9 mouse cellular contexts compared by ENCODE assay signal in the genomic region with DNA sequence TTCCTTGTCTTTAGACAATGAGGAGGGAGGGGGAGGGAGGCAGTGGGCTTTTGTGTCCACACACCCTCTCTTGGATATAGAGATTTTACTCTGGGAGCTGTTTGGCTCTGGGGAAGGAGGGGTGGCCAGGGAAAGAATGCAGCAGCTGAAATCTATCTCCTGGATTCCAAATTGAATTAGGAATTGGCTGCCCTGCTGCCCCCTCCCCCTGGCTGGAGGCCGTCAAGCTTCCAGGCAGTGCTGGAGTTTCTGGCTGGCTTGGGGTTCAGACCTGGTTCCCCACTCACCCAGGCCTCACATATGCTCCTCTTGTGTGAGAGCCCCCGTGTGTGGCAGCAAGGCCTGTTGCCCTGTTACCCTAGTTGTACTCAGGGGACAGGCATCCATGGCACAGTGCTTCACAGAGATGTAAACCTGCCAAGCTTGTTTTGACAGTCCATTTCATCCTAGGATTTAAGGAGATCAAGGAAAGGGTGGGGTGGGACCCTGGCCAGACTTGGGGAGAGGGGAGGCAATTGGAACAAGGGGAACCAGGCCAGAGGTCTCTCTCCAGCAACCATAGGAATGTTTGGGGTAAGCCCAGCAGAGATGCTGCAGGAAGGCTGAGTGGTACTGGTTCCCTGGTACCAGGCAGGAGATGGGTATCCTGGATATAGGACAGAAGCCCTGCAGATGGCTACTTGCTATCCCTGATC. TPM values are rescaled to one million over a fixed set of nuclear protein-coding genes. Genes with fewer than 3 reads are reported as not detected.
DNase-seq lines count a peak whose midpoint lies in the region; ATAC-seq and TF ChIP-seq lines count a peak whose summit lies in the region.
"Had no signal": no experiment of that assay in that cellular context is flagged by ENCODE, and none has a peak within 500 bp of the region (broad histone marks: within the 10 kb centered on the region; RNA-seq: fewer than 3 reads in every experiment).

No protein-coding gene starts in this region.

- H3K4me1 ChIP-seq in hindbrain, embryonic 16.5 days (ENCODE audit: control insufficient read depth, insufficient read depth, low read depth, low read length) = peaks cover 45% of the 10 kb centered on the region

- H3K27ac ChIP-seq in gastrocnemius, adult 2 months = peak overlapping the region; percentile 3; the same call in 1 of the 2 replicates
- H3K27ac ChIP-seq in hindbrain, embryonic 16.5 days (ENCODE audit: low read depth, low read length) = no peak overlapping the region; the same call in 1 of the 2 replicates

- 38% methylated on average over 2 of the region's 2 CpGs for WGBS in hindbrain, embryonic 16.5 days

- intact Hi-C loops in gastrocnemius, adult 2 months (cut with DNase I) = loop anchor here (5.0 kb wide), 1 partner anchor 32 kb away; a partner anchor contains a TSS
- intact Hi-C loops in left cerebral cortex, postnatal 4 days (cut with DNase I) = no loop called here

- no peaks in the 10 kb centered on the region for H3K27me3 ChIP-seq in hindbrain, embryonic 16.5 days (replicated peaks; ENCODE audit: control insufficient read depth, insufficient read depth, low read length)

- TF ChIP-seq CTCF in gastrocnemius, adult 2 months (IDR thresholded peaks at IDR 0.05) = no peak

- H3K9ac ChIP-seq in hindbrain, embryonic 16.5 days (ENCODE audit: low read depth, low read length) = peak overlapping the region; percentile 9; the same call in 1 of the 2 replicates

- ATAC-seq in hindbrain, embryonic 16.5 days = no peak

- H3K9me3 ChIP-seq in hindbrain, embryonic 16.5 days (ENCODE audit: control insufficient read depth, low read length) = no peaks in the 10 kb centered on the region

- H3K4me3 ChIP-seq in gastrocnemius, adult 2 months = no peak overlapping the region
- H3K4me3 ChIP-seq in hindbrain, embryonic 16.5 days (ENCODE audit: low read length) = no peak overlapping the region

- peak; percentile 39 for DNase-seq in gastrocnemius, adult 2 months
- DNase-seq in gastrocnemius, adult 18-20 months (ENCODE audit: low spot score) = no peak
- peak; percentile 50 for DNase-seq in left cerebral cortex, postnatal 4 days
- DNase-seq in left cerebral cortex, adult 8-10 months (ENCODE audit: low spot score in 2 of 2) = no peak
- DNase-seq in lung, postnatal 4 days = peak; percentile 63 to 83
- no peak for DNase-seq in yolk sac, embryonic 10.5 days (ENCODE audit: low spot score)
- no peak for DNase-seq in right cerebral cortex, adult 2 months (ENCODE audit: low spot score in 2 of 2)
- DNase-seq: retina, postnatal 1 day had no signal

- peaks cover 4% of the 10 kb centered on the region; the same call in 1 of the 2 replicates for H3K36me3 ChIP-seq in hindbrain, embryonic 16.5 days (ENCODE audit: control insufficient read depth, insufficient read depth, low read length)

- H3K4me2 ChIP-seq in hindbrain, embryonic 16.5 days (ENCODE audit: low read length) = no peak overlapping the region

RNA-seq across cellular contexts. Expression of a gene that starts 1.4 kb away (rescaled TPM):
- total RNA-seq in gastrocnemius, adult 2 months (2021) = under 1 TPM; 0.08 to 0.39 TPM
- total RNA-seq in gastrocnemius, adult 18-20 months (2021) = under 1 TPM in 1 of 2 experiments, not detected in 1; 0.09 TPM
- total RNA-seq in left cerebral cortex, postnatal 4 days (2021) = 1 to 10 TPM in 1 of 2 experiments, under 1 TPM in 1; 0.95 to 1.1 TPM
- 1 to 10 TPM in 3 of 4 experiments, under 1 TPM in 1; 0.83 to 1.5 (median 1.3) TPM for total RNA-seq in left cerebral cortex, adult 8-10 months (2022)
- polyA plus RNA-seq in hindbrain, embryonic 16.5 days (2015; fragmentation: Nextera tagmentation; extraction: Ambion mirVana) = 0.61 and 0.87 TPM in 2 replicates

RNA-seq across cellular contexts. Expression of a gene that starts 12.6 kb away (rescaled TPM):
- 10 to 100 TPM; 17.8 to 20.3 TPM for total RNA-seq in gastrocnemius, adult 2 months (2021)
- total RNA-seq in gastrocnemius, adult 18-20 months (2021) = 10 to 100 TPM; 16.6 to 16.9 TPM
- total RNA-seq in left cerebral cortex, postnatal 4 days (2021) = 10 to 100 TPM; 74.7 to 77.4 TPM
- total RNA-seq in left cerebral cortex, adult 8-10 months (2022) = 10 to 100 TPM; 72.9 to 74.5 (median 74.3) TPM
- polyA plus RNA-seq in hindbrain, embryonic 16.5 days (2015; fragmentation: Nextera tagmentation; extraction: Ambion mirVana) = 135 TPM in 2 replicates

RNA-seq across cellular contexts. Expression of a gene that starts 33.9 kb away (rescaled TPM):
- total RNA-seq in gastrocnemius, adult 2 months (2021) = 10 to 100 TPM; 25.8 to 29.9 TPM
- total RNA-seq in gastrocnemius, adult 18-20 months (2021) = 10 to 100 TPM; 23.0 to 24.3 TPM
- 100 to 1,000 TPM in 1 of 2 experiments, 10 to 100 TPM in 1; 98.7 to 107 TPM for total RNA-seq in left cerebral cortex, postnatal 4 days (2021)
- total RNA-seq in left cerebral cortex, adult 8-10 months (2022) = 10 to 100 TPM; 52.2 to 66.2 (median 54.8) TPM
- 21.2 and 24.6 TPM in 2 replicates for polyA plus RNA-seq in hindbrain, embryonic 16.5 days (2015; fragmentation: Nextera tagmentation; extraction: Ambion mirVana)

RNA-seq across cellular contexts. Expression of a gene that starts 49.9 kb away (rescaled TPM):
- 10 to 100 TPM; 11.2 to 13.1 TPM for total RNA-seq in gastrocnemius, adult 2 months (2021)
- 10 to 100 TPM; 10.0 to 11.1 TPM for total RNA-seq in gastrocnemius, adult 18-20 months (2021)
- total RNA-seq in left cerebral cortex, postnatal 4 days (2021) = 10 to 100 TPM; 39.1 to 39.7 TPM
- 10 to 100 TPM; 14.4 to 18.4 (median 16.3) TPM for total RNA-seq in left cerebral cortex, adult 8-10 months (2022)
- 92.6 and 97.9 TPM in 2 replicates for polyA plus RNA-seq in hindbrain, embryonic 16.5 days (2015; fragmentation: Nextera tagmentation; extraction: Ambion mirVana)

RNA-seq across cellular contexts. Expression of a gene that starts 57.1 kb away (rescaled TPM):
- total RNA-seq in gastrocnemius, adult 2 months (2021) = 10 to 100 TPM in 1 of 2 experiments, 1 to 10 TPM in 1; 3.6 to 11.8 TPM
- total RNA-seq in gastrocnemius, adult 18-20 months (2021) = 10 to 100 TPM in 1 of 2 experiments, 1 to 10 TPM in 1; 5.9 to 16.7 TPM
- total RNA-seq in left cerebral cortex, postnatal 4 days (2021) = 10 to 100 TPM; 35.3 to 35.9 TPM
- total RNA-seq in left cerebral cortex, adult 8-10 months (2022) = 10 to 100 TPM; 44.9 to 46.9 (median 45.6) TPM
- 60.8 and 61.8 TPM in 2 replicates for polyA plus RNA-seq in hindbrain, embryonic 16.5 days (2015; fragmentation: Nextera tagmentation; extraction: Ambion mirVana)

Comparison
In these comparisons a context has a peak if more than half of its experiments do, and no peak if none do; other contexts are left out.
1. DNase-seq: peak in gastrocnemius, adult 2 months (single experiment), left cerebral cortex, postnatal 4 days (single experiment) and lung, postnatal 4 days (2 of 2); none in gastrocnemius, adult 18-20 months (single experiment), left cerebral cortex, adult 8-10 months (0 of 2), yolk sac, embryonic 10.5 days (single experiment) and right cerebral cortex, adult 2 months (0 of 2).